Mouse (Mus musculus) mouse trophoblast stem cell (cell line): ENCODE results near the gene Plscr4.

Experiments
- in situ Hi-C, 2 experiments: fragments of 300-500 bp; cut with MseI, MboI; formaldehyde crosslinking; loops; 2 replicates in 1 of 2; 3 replicates in 1 of 2; pipeline ENCODE4 v1.15.1; 2025

The Plscr4 gene

GRCm38 (mm10) chr9:92457261-92458058, at the start of gene Plscr4:
Gene Plscr4, plus strand, starts transcription at chr9:92457373.
- in situ Hi-C loops, result no loop called here

- in situ Hi-C loops, result no loop called here
These were observed 46.9 kb upstream of the Plscr4 start for GRCm38 (mm10) chr9:92410225-92410624.

- in situ Hi-C loops, result no loop called here
These were observed 45.1 kb upstream of the Plscr4 start for GRCm38 (mm10) chr9:92412045-92412444.

- in situ Hi-C loops, result no loop called here
These were observed 43.5 kb upstream of the Plscr4 start for GRCm38 (mm10) chr9:92413684-92414083.

- in situ Hi-C loops, result no loop called here
These were observed 19.4 kb upstream of the Plscr4 start for GRCm38 (mm10) chr9:92437781-92438180.

- in situ Hi-C loops, result no loop called here
These were observed 15.7 kb upstream of the Plscr4 start for GRCm38 (mm10) chr9:92441468-92441867.

GRCm38 (mm10) chr9:92444536-92444935, 12.6 kb upstream of the Plscr4 start:
- in situ Hi-C loops, result no loop called here

GRCm38 (mm10) chr9:92456605-92457004, 568 bp upstream of the Plscr4 start:
- in situ Hi-C loops, result no loop called here

GRCm38 (mm10) chr9:92458059-92458402, 858 bp downstream of the Plscr4 start:
- in situ Hi-C loops, result no loop called here

- in situ Hi-C loops, result no loop called here
These were observed 1.2 kb downstream of the Plscr4 start for GRCm38 (mm10) chr9:92458418-92458817.

- in situ Hi-C loops, result no loop called here
These were observed 10.6 kb downstream of the Plscr4 start for GRCm38 (mm10) chr9:92467724-92468123.

- in situ Hi-C loops, result no loop called here
These were observed 15.2 kb downstream of the Plscr4 start for GRCm38 (mm10) chr9:92472256-92472855.

- in situ Hi-C loops, result no loop called here
These were observed 16.0 kb downstream of the Plscr4 start for GRCm38 (mm10) chr9:92473178-92473577.

- in situ Hi-C loops, result no loop called here
These were observed 17.1 kb downstream of the Plscr4 start for GRCm38 (mm10) chr9:92474244-92474643.

GRCm38 (mm10) chr9:92481663-92482062, 24.5 kb downstream of the Plscr4 start:
- in situ Hi-C loops, result no loop called here

- in situ Hi-C loops, result no loop called here
These were observed 25.4 kb downstream of the Plscr4 start for GRCm38 (mm10) chr9:92482551-92482950.

GRCm38 (mm10) chr9:92484710-92485267, 27.6 kb downstream of the Plscr4 start:
- in situ Hi-C loops, result no loop called here

GRCm38 (mm10) chr9:92489857-92490256, 32.7 kb downstream of the Plscr4 start:
- in situ Hi-C loops, result loop anchor here in 1 of 2 experiments (10.0 kb wide), 1 partner anchor 385 kb away; no protein-coding TSS in a partner anchor

- in situ Hi-C loops, result loop anchor here in 1 of 2 experiments (10.0 kb wide), 1 partner anchor 384 kb away; no protein-coding TSS in a partner anchor
These were observed 33.1 kb downstream of the Plscr4 start for GRCm38 (mm10) chr9:92490319-92490718.

GRCm38 (mm10) chr9:92491274-92491673, 34.1 kb downstream of the Plscr4 start:
- in situ Hi-C loops, result loop anchor here in 1 of 2 experiments (10.0 kb wide), 1 partner anchor 384 kb away; no protein-coding TSS in a partner anchor

- in situ Hi-C loops, result loop anchor here (5.0 to 10.0 kb wide), 2 partner anchors 112 to 375 kb away; no protein-coding TSS in a partner anchor
These were observed 42.7 kb downstream of the Plscr4 start for GRCm38 (mm10) chr9:92499710-92500410.

- in situ Hi-C loops, result loop anchor here (5.0 to 10.0 kb wide), 2 partner anchors 108 to 371 kb away; no protein-coding TSS in a partner anchor
These were observed 47.1 kb downstream of the Plscr4 start for GRCm38 (mm10) chr9:92504256-92504655.
